Mouse (Mus musculus): ENCODE measurements around the gene Aldh3a2. TPM values are rescaled to one million over a fixed set of nuclear protein-coding genes. Genes with fewer than 3 reads are reported as not detected.

Aldh3a2 gene
- 39.1 TPM for total RNA-seq (2023)

GRCm38 (mm10) chr11:61266551-61267533 is at the start of gene Aldh3a2:
TSS of gene Aldh3a2 (minus strand) at chr11:61267464.

GRCm38 (mm10) chr11:61207487-61208246 is 59.6 kb downstream of the Aldh3a2 start, which contains the start of gene Aldh3a1:
TSS of gene Aldh3a1 (plus strand) at chr11:61207537.

DNA sequence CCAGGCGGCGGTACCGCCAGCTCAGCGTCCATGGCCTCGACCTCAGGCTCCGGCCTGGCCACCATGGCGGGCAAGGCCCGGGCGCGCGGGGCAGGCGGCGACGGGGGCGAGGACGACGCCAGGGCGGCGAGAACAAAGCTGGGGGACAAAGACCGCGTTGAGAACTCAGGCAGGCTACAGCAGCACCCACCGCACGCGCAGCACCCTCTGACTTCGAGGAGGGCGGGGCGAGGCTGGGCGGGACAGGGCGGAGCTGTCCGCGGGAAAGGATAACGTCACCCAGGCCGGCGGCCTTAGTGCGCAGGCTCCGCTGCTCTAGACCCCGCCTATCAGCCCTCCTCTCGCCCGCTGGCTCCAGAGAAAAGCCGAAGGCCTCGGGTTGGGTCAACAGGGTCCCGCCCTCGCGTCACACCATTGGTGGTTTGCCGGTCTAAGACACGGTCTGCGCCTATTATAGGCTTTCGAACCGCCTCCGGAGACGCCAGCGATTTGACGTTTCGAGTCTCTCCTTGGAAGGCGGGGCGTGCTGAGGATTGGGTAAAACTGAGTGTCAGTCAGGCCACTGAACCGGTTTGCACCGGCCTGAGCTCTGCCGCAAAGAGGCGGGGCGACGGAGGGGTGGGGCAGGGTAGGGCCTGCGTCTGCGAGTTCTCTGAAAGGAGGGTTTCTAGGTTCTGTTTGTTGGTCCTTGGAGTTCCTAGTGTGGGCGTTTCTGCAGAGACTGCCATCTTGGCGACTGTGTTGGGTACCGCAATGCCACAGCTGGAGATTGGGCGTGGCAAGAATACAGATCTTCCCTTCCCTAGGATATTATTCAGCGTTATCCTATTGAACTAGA is 92.2 kb downstream of the Aldh3a2 start, which contains the start of gene Usp22:
TSS of gene Usp22 (minus strand) at position 235 of the 838 bp plus-strand sequence.

Other genes with a start within 250 kb of the Aldh3a2 start
- gene Kcnj12, start 244.9 kb downstream of the Aldh3a2 start, total RNA-seq (2023), result not detected
- gene Tnfrsf13b, start 140.7 kb downstream of the Aldh3a2 start, total RNA-seq (2023), result 19.8 TPM
- 95.4 TPM for gene Usp22, start 92.4 kb downstream of the Aldh3a2 start, total RNA-seq (2023)
- gene Aldh3a1, start 59.9 kb downstream of the Aldh3a2 start, total RNA-seq (2023), result not detected
- not detected for gene Slc47a2, start 75.4 kb upstream of the Aldh3a2 start, total RNA-seq (2023)
- gene Slc47a1, start 110.9 kb upstream of the Aldh3a2 start, total RNA-seq (2023), result not detected
- not detected for gene Rnf112, start 186.7 kb upstream of the Aldh3a2 start, total RNA-seq (2023)
- gene Mfap4, start 218.0 kb upstream of the Aldh3a2 start, total RNA-seq (2023), result not detected
- gene Mapk7, start 226.9 kb upstream of the Aldh3a2 start, total RNA-seq (2023), result 21.8 TPM
- not detected for gene B9d1, start 237.7 kb upstream of the Aldh3a2 start, total RNA-seq (2023)